Mouse (Mus musculus): ENCODE measurements around the gene Vmn1r62.
"Not testable (repeated sequence)": the region's sequence is repeated elsewhere in the genome, so short reads cannot be mapped to it uniquely, and the experiment has no call there.

Vmn1r62 gene

DNA sequence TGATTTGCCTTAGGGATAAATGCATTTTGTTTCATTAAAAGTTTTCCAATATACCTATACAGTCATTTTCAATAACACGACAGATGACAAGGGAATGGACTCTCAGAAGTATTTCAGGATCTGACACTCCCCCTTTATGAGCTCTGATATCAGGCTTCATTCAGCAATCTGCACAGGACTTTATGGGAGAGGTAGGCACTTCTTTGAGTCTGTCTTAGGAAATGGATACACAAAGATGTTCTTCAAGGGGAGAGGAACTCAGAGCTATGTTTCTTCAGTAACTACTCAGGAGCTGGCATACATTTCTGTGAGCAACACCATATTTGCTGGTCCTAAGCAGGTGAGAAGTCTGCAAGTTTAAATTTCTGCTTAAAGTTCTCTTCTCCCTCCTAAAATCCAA, at the start of gene Vmn1r62:
Gene Vmn1r62, plus strand, starts transcription at position 301 of the 400 bp plus-strand sequence.
- DNase-seq (ENCODE audit: low spot score in 2 of 2), result not testable (repeated sequence)

Measured in thymus, postnatal 10 days (tissue).